Mouse (Mus musculus): ENCODE results near the gene Cog3. TPM values are rescaled to one million over a fixed set of nuclear protein-coding genes. Genes with fewer than 3 reads are reported as not detected.

The Cog3 gene
- polyA plus RNA-seq, 1 experiment from 2014 or later = 18.9 TPM

- Histone ChIP-seq H3K4me3 (no peak overlapping the region), H3K27me3 (ENCODE audit: insufficient read depth, poor library complexity, severe bottlenecking) (no peaks in the 10 kb centered on the region), H3K9me3 (no peaks in the 10 kb centered on the region), H3K4me1 (peaks cover 11% of the 10 kb centered on the region), H3K27ac (no peak overlapping the region), H3K36me3 (peaks cover 11% of the 10 kb centered on the region; the same call in 1 of the 2 replicates)
- no peak for DNase-seq (ENCODE audit: low spot score)
- WGBS = 71% methylated on average over 4 of the region's 4 CpGs
These were observed 3.3 kb downstream of the Cog3 start for GRCm38 (mm10) chr14:75751040-75751439.

- no peak for DNase-seq (ENCODE audit: low spot score)
- Histone ChIP-seq H3K4me3 (no peak overlapping the region), H3K27ac (no peak overlapping the region), H3K4me1 (peaks cover 11% of the 10 kb centered on the region), H3K36me3 (peaks cover 23% of the 10 kb centered on the region; the same call in 1 of the 2 replicates), H3K9me3 (no peaks in the 10 kb centered on the region), H3K27me3 (ENCODE audit: insufficient read depth, poor library complexity, severe bottlenecking) (no peaks in the 10 kb centered on the region)
- 90% methylated on average over 4 of the region's 4 CpGs for WGBS
These were observed 5.2 kb downstream of the Cog3 start for GRCm38 (mm10) chr14:75749123-75749522.

GRCm38 (mm10) chr14:75747960-75748359 lies 6.4 kb downstream of the Cog3 start:
- DNase-seq (ENCODE audit: low spot score) = no peak
- H3K4me3 ChIP-seq = no peak overlapping the region
- peaks cover 28% of the 10 kb centered on the region; the same call in 1 of the 2 replicates for H3K36me3 ChIP-seq
- H3K9me3 ChIP-seq = no peaks in the 10 kb centered on the region
- no peak overlapping the region for H3K27ac ChIP-seq
- H3K4me1 ChIP-seq = peaks cover 6% of the 10 kb centered on the region
- WGBS = 95% methylated on average over 2 of the region's 2 CpGs
- no peaks in the 10 kb centered on the region for H3K27me3 ChIP-seq (ENCODE audit: insufficient read depth, poor library complexity, severe bottlenecking)

GRCm38 (mm10) chr14:75741904-75742303 lies 12.4 kb downstream of the Cog3 start:
- WGBS = 72% methylated on average over 3 of the region's 3 CpGs

GRCm38 (mm10) chr14:75735597-75735996 lies 18.7 kb downstream of the Cog3 start:
- H3K27me3 ChIP-seq (ENCODE audit: insufficient read depth, poor library complexity, severe bottlenecking) = no peaks in the 10 kb centered on the region
- H3K36me3 ChIP-seq = peaks cover 78% of the 10 kb centered on the region
- no peak for DNase-seq (ENCODE audit: low spot score)
- H3K27ac ChIP-seq = no peak overlapping the region
- no peak overlapping the region for H3K4me3 ChIP-seq
- 85% methylated on average over 3 of the region's 3 CpGs for WGBS
- no peaks in the 10 kb centered on the region for H3K9me3 ChIP-seq
- H3K4me1 ChIP-seq = no peaks in the 10 kb centered on the region

More at GRCm38 (mm10) chr14:75741904-75742303, 12.4 kb downstream of the Cog3 start:
- Histone ChIP-seq H3K9me3 (no peaks in the 10 kb centered on the region), H3K27ac (no peak overlapping the region), H3K36me3 (peaks cover 59% of the 10 kb centered on the region), H3K4me1 (no peaks in the 10 kb centered on the region), H3K27me3 (ENCODE audit: insufficient read depth, poor library complexity, severe bottlenecking) (no peaks in the 10 kb centered on the region), H3K4me3 (no peak overlapping the region)
- no peak for DNase-seq (ENCODE audit: low spot score)

- H3K9me3 ChIP-seq = no peaks in the 10 kb centered on the region
- H3K4me3 ChIP-seq = no peak overlapping the region
- H3K27ac ChIP-seq = no peak overlapping the region
- no peaks in the 10 kb centered on the region for H3K27me3 ChIP-seq (ENCODE audit: insufficient read depth, poor library complexity, severe bottlenecking)
- no peak for DNase-seq (ENCODE audit: low spot score)
- no peaks in the 10 kb centered on the region for H3K4me1 ChIP-seq
- 84% methylated on average over 7 of the region's 7 CpGs for WGBS
- H3K36me3 ChIP-seq = peaks cover 88% of the 10 kb centered on the region
These were observed 21.7 kb downstream of the Cog3 start for GRCm38 (mm10) chr14:75732631-75733030.

GRCm38 (mm10) chr14:75731361-75731760 lies 23.0 kb downstream of the Cog3 start:
- H3K4me1 ChIP-seq = no peaks in the 10 kb centered on the region
- H3K4me3 ChIP-seq = no peak overlapping the region
- H3K9me3 ChIP-seq = no peaks in the 10 kb centered on the region
- H3K36me3 ChIP-seq = peaks cover 87% of the 10 kb centered on the region
- 75% methylated on average over 2 of the region's 2 CpGs for WGBS
- no peaks in the 10 kb centered on the region for H3K27me3 ChIP-seq (ENCODE audit: insufficient read depth, poor library complexity, severe bottlenecking)
- no peak for DNase-seq (ENCODE audit: low spot score)
- no peak overlapping the region for H3K27ac ChIP-seq

- Histone ChIP-seq H3K27ac (no peak overlapping the region), H3K9me3 (no peaks in the 10 kb centered on the region), H3K27me3 (ENCODE audit: insufficient read depth, poor library complexity, severe bottlenecking) (no peaks in the 10 kb centered on the region), H3K4me1 (no peaks in the 10 kb centered on the region), H3K36me3 (peaks cover 73% of the 10 kb centered on the region), H3K4me3 (no peak overlapping the region)
- no peak for DNase-seq (ENCODE audit: low spot score)
- whole genome bisulfite sequencing = 89% methylated on average over 5 of the region's 5 CpGs
These were observed 26.2 kb downstream of the Cog3 start for GRCm38 (mm10) chr14:75728111-75728510.

- 82% methylated on average over 4 of the region's 4 CpGs for WGBS
These were observed 27.3 kb downstream of the Cog3 start for GRCm38 (mm10) chr14:75727046-75727445.

GRCm38 (mm10) chr14:75722816-75723215 lies 31.5 kb downstream of the Cog3 start:
- Histone ChIP-seq H3K9me3 (no peaks in the 10 kb centered on the region), H3K36me3 (peaks cover 74% of the 10 kb centered on the region), H3K4me1 (no peaks in the 10 kb centered on the region), H3K27ac (no peak overlapping the region), H3K4me3 (no peak overlapping the region), H3K27me3 (ENCODE audit: insufficient read depth, poor library complexity, severe bottlenecking) (no peaks in the 10 kb centered on the region)
- WGBS = 95% methylated on average over 2 of the region's 2 CpGs
- no peak for DNase-seq (ENCODE audit: low spot score)

More at GRCm38 (mm10) chr14:75727046-75727445, 27.3 kb downstream of the Cog3 start:
- H3K9me3 ChIP-seq = no peaks in the 10 kb centered on the region
- no peak overlapping the region for H3K4me3 ChIP-seq
- H3K4me1 ChIP-seq = no peaks in the 10 kb centered on the region
- no peak for DNase-seq (ENCODE audit: low spot score)
- no peak overlapping the region for H3K27ac ChIP-seq
- no peaks in the 10 kb centered on the region for H3K27me3 ChIP-seq (ENCODE audit: insufficient read depth, poor library complexity, severe bottlenecking)
- H3K36me3 ChIP-seq = peaks cover 70% of the 10 kb centered on the region

GRCm38 (mm10) chr14:75721977-75722563 lies 32.2 kb downstream of the Cog3 start:
- Histone ChIP-seq H3K27me3 (ENCODE audit: insufficient read depth, poor library complexity, severe bottlenecking) (no peaks in the 10 kb centered on the region), H3K36me3 (peaks cover 74% of the 10 kb centered on the region), H3K4me3 (no peak overlapping the region), H3K27ac (no peak overlapping the region), H3K4me1 (no peaks in the 10 kb centered on the region), H3K9me3 (no peaks in the 10 kb centered on the region)
- 57% methylated on average over 12 of the region's 12 CpGs for WGBS
- DNase-seq (ENCODE audit: low spot score) = no peak

- Histone ChIP-seq H3K4me1 (no peaks in the 10 kb centered on the region), H3K36me3 (peaks cover 82% of the 10 kb centered on the region), H3K4me3 (no peak overlapping the region), H3K9me3 (no peaks in the 10 kb centered on the region), H3K27ac (no peak overlapping the region), H3K27me3 (ENCODE audit: insufficient read depth, poor library complexity, severe bottlenecking) (no peaks in the 10 kb centered on the region)
- 75% methylated on average over 5 of the region's 5 CpGs for WGBS
- DNase-seq (ENCODE audit: low spot score) = no peak
These were observed 34.2 kb downstream of the Cog3 start for GRCm38 (mm10) chr14:75720121-75720520.

GRCm38 (mm10) chr14:75716410-75716809 lies 37.9 kb downstream of the Cog3 start:
- Histone ChIP-seq H3K36me3 (peaks cover 90% of the 10 kb centered on the region), H3K4me1 (no peaks in the 10 kb centered on the region), H3K27me3 (ENCODE audit: insufficient read depth, poor library complexity, severe bottlenecking) (no peaks in the 10 kb centered on the region), H3K9me3 (no peaks in the 10 kb centered on the region), H3K4me3 (no peak overlapping the region), H3K27ac (no peak overlapping the region)
- peak; percentile 72 for DNase-seq (ENCODE audit: low spot score)
- 89% methylated on average over 4 of the region's 4 CpGs for WGBS

GRCm38 (mm10) chr14:75713661-75714060 lies 40.7 kb downstream of the Cog3 start:
- peak; percentile 45 for DNase-seq (ENCODE audit: low spot score)
- Histone ChIP-seq H3K4me3 (no peak overlapping the region), H3K9me3 (no peaks in the 10 kb centered on the region), H3K36me3 (peaks cover 85% of the 10 kb centered on the region), H3K27ac (no peak overlapping the region), H3K27me3 (ENCODE audit: insufficient read depth, poor library complexity, severe bottlenecking) (no peaks in the 10 kb centered on the region), H3K4me1 (no peaks in the 10 kb centered on the region)
- WGBS = 88% methylated on average over 4 of the region's 4 CpGs

All from heart, embryonic 10.5 days (tissue).